Mouse (Mus musculus): ENCODE measurements around the gene Casp14. TPM values are rescaled to one million over a fixed set of nuclear protein-coding genes. Genes with fewer than 3 reads are reported as not detected.

Casp14 gene
- polyA plus RNA-seq (2015; fragmentation: Nextera tagmentation; extraction: Ambion mirVana), result 0.27 TPM in 1 of 2 replicates, not detected in the other

GRCm38 (mm10) chr10:78718056-78718455 lies at the start of gene Casp14:
Gene Casp14 (minus strand): TSS chr10:78718294.
- 61% methylated on average over 11 of the region's 11 CpGs for WGBS
- no peak for ATAC-seq (replicated peaks; ENCODE audit: low FRiP score)
- Histone ChIP-seq H3K27ac (no peak within 1 kb of the TSS), H3K4me1 (no peaks in the 10 kb centered on the region), H3K4me3 (replicated peaks) (no peak within 1 kb of the TSS), H3K9me3 (replicated peaks) (no peaks in the 10 kb centered on the region), H3K27me3 (no peaks in the 10 kb centered on the region), H3K36me3 (no peaks in the 10 kb centered on the region), H3K4me2 (no peak within 1 kb of the TSS), H3K9ac (no peak within 1 kb of the TSS)

GRCm38 (mm10) chr10:78765570-78765969 lies 47.5 kb upstream of the Casp14 start:
- no peaks in the 10 kb centered on the region for H3K4me1 ChIP-seq
- no peak overlapping the region for H3K4me3 ChIP-seq (replicated peaks)
- H3K27ac ChIP-seq, result no peak overlapping the region
- no peaks in the 10 kb centered on the region for H3K27me3 ChIP-seq
- no peak overlapping the region for H3K4me2 ChIP-seq
- no peak overlapping the region for H3K9ac ChIP-seq
- H3K9me3 ChIP-seq (replicated peaks), result no peaks in the 10 kb centered on the region
- no peaks in the 10 kb centered on the region for H3K36me3 ChIP-seq
- no peak for ATAC-seq (replicated peaks; ENCODE audit: low FRiP score)
- WGBS, result 82% methylated on average over 1 of the region's 1 CpGs

GRCm38 (mm10) chr10:78756021-78756420 lies 37.9 kb upstream of the Casp14 start:
- H3K9me3 ChIP-seq (replicated peaks), result no peaks in the 10 kb centered on the region
- H3K4me3 ChIP-seq (replicated peaks), result no peak overlapping the region
- H3K4me2 ChIP-seq, result no peak overlapping the region
- H3K27ac ChIP-seq, result no peak overlapping the region
- H3K4me1 ChIP-seq, result peaks cover 10% of the 10 kb centered on the region; the same call in 1 of the 2 replicates
- H3K36me3 ChIP-seq, result no peaks in the 10 kb centered on the region
- no peak overlapping the region for H3K9ac ChIP-seq
- peaks cover 8% of the 10 kb centered on the region for H3K27me3 ChIP-seq
- WGBS, result 35% methylated on average over 6 of the region's 6 CpGs
- no peak for ATAC-seq (replicated peaks; ENCODE audit: low FRiP score)

- peak within 1 kb of the TSS; percentile 92 for H3K4me2 ChIP-seq
- peak within 1 kb of the TSS; percentile 59 for H3K9ac ChIP-seq
- 1% methylated on average over 61 of the region's 61 CpGs for WGBS
- H3K36me3 ChIP-seq, result no peaks in the 10 kb centered on the region
- peak within 1 kb of the TSS; percentile 63 for H3K4me3 ChIP-seq (replicated peaks)
- peaks cover 15% of the 10 kb centered on the region for H3K27me3 ChIP-seq
- no peaks in the 10 kb centered on the region for H3K9me3 ChIP-seq (replicated peaks)
- ATAC-seq (replicated peaks; ENCODE audit: low FRiP score), result peak; percentile 96
- H3K4me1 ChIP-seq, result peaks cover 12% of the 10 kb centered on the region
- 0 out of 2 replicates have a peak within 1 kb of the TSS, but pooled peaks have one; percentile 18 for H3K27ac ChIP-seq
These were observed 34.5 kb upstream of the Casp14 start, which contains the start of gene Ccdc105 for GRCm38 (mm10) chr10:78752452-78753191. Gene Ccdc105 (minus strand): TSS chr10:78753065.

GRCm38 (mm10) chr10:78748946-78749345 lies 30.9 kb upstream of the Casp14 start:
- ATAC-seq (replicated peaks; ENCODE audit: low FRiP score), result no peak
- Histone ChIP-seq H3K9ac (no peak overlapping the region), H3K4me1 (peaks cover 20% of the 10 kb centered on the region), H3K4me3 (replicated peaks) (no peak overlapping the region), H3K27me3 (peaks cover 15% of the 10 kb centered on the region), H3K4me2 (no peak overlapping the region), H3K27ac (no peak overlapping the region), H3K36me3 (no peaks in the 10 kb centered on the region), H3K9me3 (replicated peaks) (no peaks in the 10 kb centered on the region)
- 86% methylated on average over 6 of the region's 6 CpGs for WGBS

GRCm38 (mm10) chr10:78748161-78748560 lies 30.1 kb upstream of the Casp14 start:
- WGBS, result 75% methylated on average over 13 of the region's 13 CpGs
- no peaks in the 10 kb centered on the region for H3K36me3 ChIP-seq
- no peak overlapping the region for H3K4me3 ChIP-seq (replicated peaks)
- peaks cover 20% of the 10 kb centered on the region for H3K4me1 ChIP-seq
- no peak overlapping the region for H3K9ac ChIP-seq
- no peaks in the 10 kb centered on the region for H3K9me3 ChIP-seq (replicated peaks)
- 0 out of 2 replicates have a peak overlapping the region, but pooled peaks have one; percentile 69 for H3K4me2 ChIP-seq
- H3K27ac ChIP-seq, result no peak overlapping the region
- ATAC-seq (replicated peaks; ENCODE audit: low FRiP score), result no peak
- peaks cover 15% of the 10 kb centered on the region for H3K27me3 ChIP-seq

- H3K4me1 ChIP-seq, result peaks cover 14% of the 10 kb centered on the region
- no peak overlapping the region for H3K9ac ChIP-seq
- H3K4me2 ChIP-seq, result peak overlapping the region; percentile 69
- H3K36me3 ChIP-seq, result no peaks in the 10 kb centered on the region
- H3K27ac ChIP-seq, result no peak overlapping the region
- under 1% methylated on average over 27 of the region's 27 CpGs for WGBS
- H3K27me3 ChIP-seq, result peaks cover 15% of the 10 kb centered on the region
- peak overlapping the region; percentile 42 for H3K4me3 ChIP-seq (replicated peaks)
- peak; percentile 76 for ATAC-seq (replicated peaks; ENCODE audit: low FRiP score)
- H3K9me3 ChIP-seq (replicated peaks), result no peaks in the 10 kb centered on the region
These were observed 29.1 kb upstream of the Casp14 start for GRCm38 (mm10) chr10:78747035-78747721.

GRCm38 (mm10) chr10:78745453-78746232 lies 27.5 kb upstream of the Casp14 start:
- 53% methylated on average over 4 of the region's 4 CpGs for WGBS
- Histone ChIP-seq H3K27ac (no peak overlapping the region), H3K27me3 (peaks cover 4% of the 10 kb centered on the region; the same call in 1 of the 2 replicates), H3K4me2 (no peak overlapping the region), H3K9ac (no peak overlapping the region), H3K4me1 (peaks cover 10% of the 10 kb centered on the region), H3K9me3 (replicated peaks) (no peaks in the 10 kb centered on the region), H3K36me3 (no peaks in the 10 kb centered on the region), H3K4me3 (replicated peaks) (no peak overlapping the region)
- 0 out of 2 replicates have a peak, but pooled peaks have one; percentile 46 for ATAC-seq (replicated peaks; ENCODE audit: low FRiP score)

- Histone ChIP-seq H3K36me3 (no peaks in the 10 kb centered on the region), H3K9me3 (replicated peaks) (no peaks in the 10 kb centered on the region), H3K27ac (no peak overlapping the region), H3K9ac (no peak overlapping the region), H3K4me3 (replicated peaks) (no peak overlapping the region), H3K27me3 (peaks cover under 1% of the 10 kb centered on the region; the same call in 1 of the 2 replicates), H3K4me2 (no peak overlapping the region), H3K4me1 (peaks cover 10% of the 10 kb centered on the region)
- ATAC-seq (replicated peaks; ENCODE audit: low FRiP score), result no peak
These were observed 25.6 kb upstream of the Casp14 start for GRCm38 (mm10) chr10:78743721-78744120.

- no peak overlapping the region for H3K4me3 ChIP-seq (replicated peaks)
- ATAC-seq (replicated peaks; ENCODE audit: low FRiP score), result no peak
- no peak overlapping the region for H3K4me2 ChIP-seq
- no peaks in the 10 kb centered on the region for H3K9me3 ChIP-seq (replicated peaks)
- no peak overlapping the region for H3K27ac ChIP-seq
- H3K9ac ChIP-seq, result no peak overlapping the region
- H3K4me1 ChIP-seq, result no peaks in the 10 kb centered on the region
- H3K36me3 ChIP-seq, result no peaks in the 10 kb centered on the region
- no peaks in the 10 kb centered on the region for H3K27me3 ChIP-seq
- 78% methylated on average over 4 of the region's 4 CpGs for WGBS
These were observed 21.7 kb upstream of the Casp14 start for GRCm38 (mm10) chr10:78739821-78740220.

GRCm38 (mm10) chr10:78727876-78728275 lies 9.8 kb upstream of the Casp14 start:
- Histone ChIP-seq H3K9ac (no peak overlapping the region), H3K4me1 (no peaks in the 10 kb centered on the region), H3K4me3 (replicated peaks) (no peak overlapping the region), H3K27ac (no peak overlapping the region), H3K27me3 (no peaks in the 10 kb centered on the region), H3K36me3 (no peaks in the 10 kb centered on the region), H3K9me3 (replicated peaks) (no peaks in the 10 kb centered on the region), H3K4me2 (no peak overlapping the region)
- ATAC-seq (replicated peaks; ENCODE audit: low FRiP score), result no peak
- 88% methylated on average over 5 of the region's 5 CpGs for whole genome bisulfite sequencing

- Histone ChIP-seq H3K27ac (no peak overlapping the region), H3K4me3 (replicated peaks) (no peak overlapping the region), H3K9ac (no peak overlapping the region), H3K4me1 (no peaks in the 10 kb centered on the region), H3K27me3 (no peaks in the 10 kb centered on the region), H3K9me3 (replicated peaks) (no peaks in the 10 kb centered on the region), H3K4me2 (no peak overlapping the region), H3K36me3 (no peaks in the 10 kb centered on the region)
- WGBS, result 71% methylated on average over 3 of the region's 3 CpGs
- no peak for ATAC-seq (replicated peaks; ENCODE audit: low FRiP score)
These were observed 8.9 kb upstream of the Casp14 start for GRCm38 (mm10) chr10:78727035-78727434.
